Mouse (Mus musculus): ENCODE measurements around the gene Cap1.

- no peak for TF ChIP-seq CTCF (IDR thresholded peaks at IDR 0.05; ENCODE audit: extremely low read depth, insufficient read depth, low read length)
- TF ChIP-seq POLR2A (IDR thresholded peaks at IDR 0.05; ENCODE audit: extremely low read depth, insufficient read depth, low read length), result no peak
Measured at GRCm38 (mm10) chr4:122887336-122887735, 1.5 kb upstream of the Cap1 start.
